Mouse (Mus musculus): ENCODE measurements around the gene Sbf2. TPM values are rescaled to one million over a fixed set of nuclear protein-coding genes. Genes with fewer than 3 reads are reported as not detected.

The Sbf2 gene
- polyA plus RNA-seq, 1 experiment: 8.8 TPM

DNA sequence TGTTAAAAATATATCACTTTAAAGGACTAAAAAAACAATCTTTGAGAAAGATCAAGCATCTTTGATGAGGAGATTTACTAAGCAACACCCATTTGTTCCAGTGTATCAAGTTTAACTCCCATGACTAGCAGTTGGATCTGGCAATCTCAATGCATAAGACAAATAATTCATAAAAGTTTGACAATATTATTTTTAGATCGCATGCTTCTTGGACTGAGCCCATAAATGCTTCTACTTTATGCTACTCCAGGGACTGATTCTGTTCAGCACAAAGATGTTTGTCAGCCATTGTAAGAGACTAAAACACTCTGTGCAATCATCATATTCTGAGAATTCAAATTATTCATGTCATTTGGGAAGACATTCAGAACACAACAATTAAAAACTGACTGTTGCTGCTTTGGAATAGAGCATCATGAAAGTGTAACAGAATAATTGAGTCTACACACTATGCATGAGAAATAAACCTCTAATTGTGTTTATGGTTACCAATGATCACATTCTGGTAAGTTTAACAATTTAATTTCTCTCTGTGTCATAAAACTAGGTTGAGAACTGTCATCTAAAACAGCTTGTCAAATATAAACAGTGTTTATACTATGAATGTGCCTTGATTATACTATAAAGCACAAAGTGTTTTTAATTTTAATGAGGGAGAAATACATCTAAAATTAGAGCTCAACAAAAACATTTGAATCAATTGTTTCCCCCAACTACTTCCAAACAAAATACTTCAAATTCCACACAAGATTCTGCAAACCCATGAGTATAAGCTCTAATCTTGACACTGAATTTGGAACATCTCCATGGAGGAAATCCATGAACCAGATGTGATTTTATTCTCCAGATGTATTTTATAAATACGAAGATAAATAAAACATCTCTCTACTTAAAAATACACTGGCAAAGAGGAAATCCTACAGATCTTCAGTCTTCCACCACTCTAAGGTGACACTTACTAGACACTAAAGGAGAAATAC, 98.2 kb downstream of the Sbf2 start:
- no peak overlapping the region for H3K27ac ChIP-seq (ENCODE audit: control insufficient read depth, insufficient read depth, low read length)
- 96% methylated on average over 2 of the region's 2 CpGs for WGBS

GRCm38 (mm10) chr7:110514131-110514530, 100.6 kb downstream of the Sbf2 start:
- no peak overlapping the region for H3K27ac ChIP-seq (ENCODE audit: control insufficient read depth, insufficient read depth, low read length)
- no peaks in the 10 kb centered on the region for H3K4me1 ChIP-seq (replicated peaks; ENCODE audit: control insufficient read depth, insufficient read depth, low read length)
- no peak overlapping the region for H3K4me3 ChIP-seq (ENCODE audit: control insufficient read depth, insufficient read depth, low read length)
- DNase-seq: no peak
- no peaks in the 10 kb centered on the region for H3K27me3 ChIP-seq (ENCODE audit: control insufficient read depth, insufficient read depth, low read length)
- H3K36me3 ChIP-seq (ENCODE audit: control insufficient read depth, insufficient read depth, low read length): no peaks in the 10 kb centered on the region
- no peak for TF ChIP-seq CTCF (IDR thresholded peaks at IDR 0.05; ENCODE audit: borderline replicate concordance, control insufficient read depth, extremely low read depth, insufficient read depth, low read length, poor library complexity)

More for the DNA sequence above, 98.2 kb downstream of the Sbf2 start:
- TF ChIP-seq CTCF (IDR thresholded peaks at IDR 0.05; ENCODE audit: borderline replicate concordance, control insufficient read depth, extremely low read depth, insufficient read depth, low read length, poor library complexity) (no peak), POLR2A (IDR thresholded peaks at IDR 0.05; ENCODE audit: control insufficient read depth, extremely low read depth, insufficient read depth, low read length, poor library complexity) (no peak)
- Histone ChIP-seq H3K36me3 (ENCODE audit: control insufficient read depth, insufficient read depth, low read length) (no peaks in the 10 kb centered on the region), H3K4me1 (replicated peaks; ENCODE audit: control insufficient read depth, insufficient read depth, low read length) (no peaks in the 10 kb centered on the region), H3K27me3 (ENCODE audit: control insufficient read depth, insufficient read depth, low read length) (no peaks in the 10 kb centered on the region), H3K4me3 (ENCODE audit: control insufficient read depth, insufficient read depth, low read length) (no peak overlapping the region)
- DNase-seq: no peak

DNA sequence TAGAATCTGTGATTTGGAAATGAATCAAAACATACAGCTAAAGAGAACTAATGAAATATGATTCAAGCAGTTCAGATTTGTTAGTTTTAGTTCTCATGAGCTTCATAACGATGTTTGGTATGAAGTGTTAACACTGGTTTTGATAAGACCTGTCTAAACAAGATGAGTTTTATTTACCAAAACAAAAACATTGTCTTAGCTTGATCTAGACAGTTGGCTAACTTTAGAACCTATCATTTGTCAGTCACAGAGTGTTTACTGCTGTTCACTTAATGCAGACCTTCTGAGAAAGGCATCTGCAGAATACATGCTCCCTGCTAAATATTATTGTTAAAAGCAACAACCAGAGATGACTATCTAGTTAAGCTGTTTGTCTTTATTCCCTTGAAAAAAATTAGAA, 116.1 kb downstream of the Sbf2 start:
- no peak overlapping the region for H3K27ac ChIP-seq (ENCODE audit: control insufficient read depth, insufficient read depth, low read length)
- no peak for TF ChIP-seq POLR2A (IDR thresholded peaks at IDR 0.05; ENCODE audit: control insufficient read depth, extremely low read depth, insufficient read depth, low read length, poor library complexity)
- no peak for TF ChIP-seq CTCF (IDR thresholded peaks at IDR 0.05; ENCODE audit: borderline replicate concordance, control insufficient read depth, extremely low read depth, insufficient read depth, low read length, poor library complexity)
- H3K36me3 ChIP-seq (ENCODE audit: control insufficient read depth, insufficient read depth, low read length): no peaks in the 10 kb centered on the region
- no peak overlapping the region for H3K4me3 ChIP-seq (ENCODE audit: control insufficient read depth, insufficient read depth, low read length)
- 96% methylated on average over 1 of the region's 1 CpGs for WGBS
- H3K4me1 ChIP-seq (replicated peaks; ENCODE audit: control insufficient read depth, insufficient read depth, low read length): no peaks in the 10 kb centered on the region
- DNase-seq: no peak
- H3K27me3 ChIP-seq (ENCODE audit: control insufficient read depth, insufficient read depth, low read length): no peaks in the 10 kb centered on the region

DNA sequence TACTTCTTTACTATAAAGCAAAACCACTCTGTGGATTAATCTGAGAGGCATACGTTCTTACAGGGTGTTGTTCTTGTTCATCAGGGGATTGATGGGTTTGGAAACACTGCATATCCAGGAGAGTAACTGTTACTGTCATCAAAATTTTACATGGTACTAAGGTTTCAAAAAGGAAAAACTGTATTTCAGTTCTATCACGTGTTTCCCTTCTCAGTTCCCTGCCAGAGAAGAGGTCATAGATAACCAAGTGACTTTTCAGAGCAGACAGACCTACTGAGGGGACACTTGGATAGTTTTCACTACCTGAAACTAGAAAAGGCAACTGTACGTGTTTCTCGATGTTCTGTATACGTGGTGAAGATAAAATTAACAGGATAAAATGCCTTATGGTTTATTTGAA, 123.7 kb downstream of the Sbf2 start:
- Histone ChIP-seq H3K27me3 (ENCODE audit: control insufficient read depth, insufficient read depth, low read length) (no peaks in the 10 kb centered on the region), H3K4me1 (replicated peaks; ENCODE audit: control insufficient read depth, insufficient read depth, low read length) (no peaks in the 10 kb centered on the region), H3K4me3 (ENCODE audit: control insufficient read depth, insufficient read depth, low read length) (no peak overlapping the region), H3K36me3 (ENCODE audit: control insufficient read depth, insufficient read depth, low read length) (no peaks in the 10 kb centered on the region), H3K27ac (ENCODE audit: control insufficient read depth, insufficient read depth, low read length) (no peak overlapping the region)
- 94% methylated on average over 5 of the region's 5 CpGs for WGBS
- TF ChIP-seq POLR2A (IDR thresholded peaks at IDR 0.05; ENCODE audit: control insufficient read depth, extremely low read depth, insufficient read depth, low read length, poor library complexity) (no peak), CTCF (IDR thresholded peaks at IDR 0.05; ENCODE audit: borderline replicate concordance, control insufficient read depth, extremely low read depth, insufficient read depth, low read length, poor library complexity) (no peak)
- DNase-seq: no peak

- Histone ChIP-seq H3K4me1 (replicated peaks; ENCODE audit: control insufficient read depth, insufficient read depth, low read length) (no peaks in the 10 kb centered on the region), H3K27me3 (ENCODE audit: control insufficient read depth, insufficient read depth, low read length) (no peaks in the 10 kb centered on the region), H3K36me3 (ENCODE audit: control insufficient read depth, insufficient read depth, low read length) (no peaks in the 10 kb centered on the region), H3K4me3 (ENCODE audit: control insufficient read depth, insufficient read depth, low read length) (no peak overlapping the region), H3K27ac (ENCODE audit: control insufficient read depth, insufficient read depth, low read length) (no peak overlapping the region)
- no peak for DNase-seq
- TF ChIP-seq CTCF (IDR thresholded peaks at IDR 0.05; ENCODE audit: borderline replicate concordance, control insufficient read depth, extremely low read depth, insufficient read depth, low read length, poor library complexity) (no peak), POLR2A (IDR thresholded peaks at IDR 0.05; ENCODE audit: control insufficient read depth, extremely low read depth, insufficient read depth, low read length, poor library complexity) (no peak)
- 97% methylated on average over 5 of the region's 5 CpGs for WGBS
Observed at GRCm38 (mm10) chr7:110485051-110485450, 129.7 kb downstream of the Sbf2 start.

DNA sequence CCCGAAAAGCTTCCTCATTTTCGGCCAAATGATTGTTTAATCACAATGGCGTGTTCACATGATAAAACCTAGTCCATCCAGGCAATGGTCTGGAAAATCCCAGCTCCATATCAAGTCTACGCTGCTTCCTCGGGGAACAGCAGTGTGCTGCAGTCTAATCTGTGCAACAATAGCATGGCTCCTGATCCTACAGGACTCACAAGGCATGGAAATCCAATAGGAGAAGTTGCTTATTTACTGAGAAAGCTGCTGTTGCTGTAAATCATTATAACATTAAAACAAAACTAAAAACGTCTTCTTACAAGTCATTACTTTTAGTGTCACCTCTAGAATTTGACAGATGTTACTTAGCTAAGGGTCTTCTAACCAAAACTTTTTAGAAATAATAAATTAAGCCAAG, 143.7 kb downstream of the Sbf2 start:
- Histone ChIP-seq H3K36me3 (ENCODE audit: control insufficient read depth, insufficient read depth, low read length) (no peaks in the 10 kb centered on the region), H3K27me3 (ENCODE audit: control insufficient read depth, insufficient read depth, low read length) (no peaks in the 10 kb centered on the region), H3K27ac (ENCODE audit: control insufficient read depth, insufficient read depth, low read length) (no peak overlapping the region), H3K4me3 (ENCODE audit: control insufficient read depth, insufficient read depth, low read length) (no peak overlapping the region), H3K4me1 (replicated peaks; ENCODE audit: control insufficient read depth, insufficient read depth, low read length) (no peaks in the 10 kb centered on the region)
- TF ChIP-seq POLR2A (IDR thresholded peaks at IDR 0.05; ENCODE audit: control insufficient read depth, extremely low read depth, insufficient read depth, low read length, poor library complexity): no peak
- no peak for TF ChIP-seq CTCF (IDR thresholded peaks at IDR 0.05; ENCODE audit: borderline replicate concordance, control insufficient read depth, extremely low read depth, insufficient read depth, low read length, poor library complexity)
- DNase-seq: no peak
- 88% methylated on average over 6 of the region's 6 CpGs for WGBS

All from thymus, adult 2 months (tissue).